Mouse (Mus musculus): ENCODE data around the gene Sult2a8. TPM values are rescaled to one million over a fixed set of nuclear protein-coding genes. Genes with fewer than 3 reads are reported as not detected.
"Not testable (repeated sequence)": the region's sequence is repeated elsewhere in the genome, so short reads cannot be mapped to it uniquely, and the experiment has no call there.

Gene Sult2a8
- polyA plus RNA-seq (2015; fragmentation: Nextera tagmentation; extraction: Ambion mirVana): not detected in 2 replicates

GRCm38 (mm10) chr7:14446534-14446933 is at the start of gene Sult2a8:
TSS of gene Sult2a8 (minus strand) at chr7:14446769.
- WGBS: 54% methylated on average over 3 of the region's 3 CpGs
- H3K4me3 ChIP-seq (ENCODE audit: low read length): no peak within 1 kb of the TSS
- no peaks in the 10 kb centered on the region for H3K4me1 ChIP-seq (replicated peaks; ENCODE audit: control insufficient read depth, insufficient read depth, low read length)
- no peaks in the 10 kb centered on the region for H3K27me3 ChIP-seq (ENCODE audit: control insufficient read depth, insufficient read depth, low read depth, low read length)
- H3K27ac ChIP-seq (ENCODE audit: low read length): no peak within 1 kb of the TSS
- ATAC-seq (ENCODE audit: low read depth): no peak
- no peak within 1 kb of the TSS for H3K4me2 ChIP-seq (ENCODE audit: low read depth, low read length)
- no peaks in the 10 kb centered on the region; the same call in 1 of the 2 replicates for H3K9me3 ChIP-seq (ENCODE audit: control insufficient read depth, low read length)
- H3K9ac ChIP-seq (ENCODE audit: low read length): no peak within 1 kb of the TSS
- H3K36me3 ChIP-seq (ENCODE audit: control insufficient read depth, insufficient read depth, low read length): no peaks in the 10 kb centered on the region

- Histone ChIP-seq H3K36me3 (ENCODE audit: control insufficient read depth, insufficient read depth, low read length) (no peaks in the 10 kb centered on the region), H3K4me3 (ENCODE audit: low read length) (no peak within 1 kb of the TSS), H3K27me3 (ENCODE audit: control insufficient read depth, insufficient read depth, low read depth, low read length) (no peaks in the 10 kb centered on the region), H3K9me3 (ENCODE audit: control insufficient read depth, low read length) (no peaks in the 10 kb centered on the region), H3K4me1 (replicated peaks; ENCODE audit: control insufficient read depth, insufficient read depth, low read length) (no peaks in the 10 kb centered on the region), H3K27ac (ENCODE audit: low read length) (no peak within 1 kb of the TSS), H3K9ac (ENCODE audit: low read length) (no peak within 1 kb of the TSS), H3K4me2 (ENCODE audit: low read depth, low read length) (no peak within 1 kb of the TSS)
- no peak for ATAC-seq (ENCODE audit: low read depth)
- 83% methylated on average over 4 of the region's 4 CpGs for WGBS
These were observed 47.6 kb upstream of the Sult2a8 start, which contains the start of gene Sult2a7 for GRCm38 (mm10) chr7:14494130-14494529. TSS of gene Sult2a7 (minus strand) at chr7:14494230.

DNA sequence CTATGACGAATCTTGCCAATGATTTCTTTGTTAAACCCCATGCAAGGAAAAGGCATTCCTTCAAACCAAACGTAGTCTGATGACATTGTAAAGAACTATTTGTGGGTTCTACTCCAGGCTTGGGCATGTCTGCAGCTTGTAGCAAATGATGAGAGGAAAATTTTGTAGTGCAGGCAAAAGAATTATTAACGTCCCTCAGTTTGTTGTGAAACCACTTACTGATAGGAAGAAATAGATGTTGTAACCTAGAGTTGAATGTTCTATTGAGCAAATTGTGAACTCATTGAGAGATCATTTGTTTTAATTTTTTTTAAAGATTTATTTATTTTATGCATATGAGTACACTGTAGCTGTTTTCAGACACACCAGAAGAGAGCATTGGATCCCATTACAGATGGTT is 46.3 kb upstream of the Sult2a8 start:
- Histone ChIP-seq H3K9me3 (ENCODE audit: control insufficient read depth, low read length) (no peaks in the 10 kb centered on the region), H3K27me3 (ENCODE audit: control insufficient read depth, insufficient read depth, low read depth, low read length) (no peaks in the 10 kb centered on the region), H3K36me3 (ENCODE audit: control insufficient read depth, insufficient read depth, low read length) (no peaks in the 10 kb centered on the region), H3K9ac (ENCODE audit: low read length) (no peak overlapping the region), H3K4me3 (ENCODE audit: low read length) (no peak overlapping the region), H3K4me2 (ENCODE audit: low read depth, low read length) (no peak overlapping the region), H3K4me1 (replicated peaks; ENCODE audit: control insufficient read depth, insufficient read depth, low read length) (no peaks in the 10 kb centered on the region), H3K27ac (ENCODE audit: low read length) (no peak overlapping the region)
- 61% methylated on average over 3 of the region's 3 CpGs for WGBS
- no peak for ATAC-seq (ENCODE audit: low read depth)

- H3K9me3 ChIP-seq (ENCODE audit: control insufficient read depth, low read length): no peaks in the 10 kb centered on the region; the same call in 1 of the 2 replicates
- ATAC-seq (ENCODE audit: low read depth): no peak
- no peaks in the 10 kb centered on the region for H3K36me3 ChIP-seq (ENCODE audit: control insufficient read depth, insufficient read depth, low read length)
- H3K27me3 ChIP-seq (ENCODE audit: control insufficient read depth, insufficient read depth, low read depth, low read length): no peaks in the 10 kb centered on the region
- no peak overlapping the region for H3K9ac ChIP-seq (ENCODE audit: low read length)
- H3K4me3 ChIP-seq (ENCODE audit: low read length): no peak overlapping the region
- H3K4me1 ChIP-seq (replicated peaks; ENCODE audit: control insufficient read depth, insufficient read depth, low read length): no peaks in the 10 kb centered on the region
- H3K4me2 ChIP-seq (ENCODE audit: low read depth, low read length): no peak overlapping the region
- H3K27ac ChIP-seq (ENCODE audit: low read length): no peak overlapping the region
These were observed 7.0 kb downstream of the Sult2a8 start for GRCm38 (mm10) chr7:14439581-14439980.

- no peak for ATAC-seq (ENCODE audit: low read depth)
- H3K36me3 ChIP-seq (ENCODE audit: control insufficient read depth, insufficient read depth, low read length): no peaks in the 10 kb centered on the region
- H3K9ac ChIP-seq (ENCODE audit: low read length): no peak overlapping the region
- H3K27me3 ChIP-seq (ENCODE audit: control insufficient read depth, insufficient read depth, low read depth, low read length): no peaks in the 10 kb centered on the region
- no peaks in the 10 kb centered on the region; the same call in 1 of the 2 replicates for H3K9me3 ChIP-seq (ENCODE audit: control insufficient read depth, low read length)
- H3K4me2 ChIP-seq (ENCODE audit: low read depth, low read length): no peak overlapping the region
- H3K4me1 ChIP-seq (replicated peaks; ENCODE audit: control insufficient read depth, insufficient read depth, low read length): no peaks in the 10 kb centered on the region
- no peak overlapping the region for H3K4me3 ChIP-seq (ENCODE audit: low read length)
- 66% methylated on average over 1 of the region's 1 CpGs for WGBS
- H3K27ac ChIP-seq (ENCODE audit: low read length): no peak overlapping the region
These were observed 8.1 kb downstream of the Sult2a8 start for GRCm38 (mm10) chr7:14438484-14438883.

- no peak overlapping the region for H3K9ac ChIP-seq (ENCODE audit: low read length)
- WGBS: 88% methylated on average over 2 of the region's 2 CpGs
- no peak overlapping the region for H3K4me3 ChIP-seq (ENCODE audit: low read length)
- H3K27me3 ChIP-seq (ENCODE audit: control insufficient read depth, insufficient read depth, low read depth, low read length): no peaks in the 10 kb centered on the region
- ATAC-seq (ENCODE audit: low read depth): no peak
- no peaks in the 10 kb centered on the region; the same call in 1 of the 2 replicates for H3K9me3 ChIP-seq (ENCODE audit: control insufficient read depth, low read length)
- H3K27ac ChIP-seq (ENCODE audit: low read length): no peak overlapping the region
- H3K4me2 ChIP-seq (ENCODE audit: low read depth, low read length): no peak overlapping the region
- H3K36me3 ChIP-seq (ENCODE audit: control insufficient read depth, insufficient read depth, low read length): no peaks in the 10 kb centered on the region
- no peaks in the 10 kb centered on the region for H3K4me1 ChIP-seq (replicated peaks; ENCODE audit: control insufficient read depth, insufficient read depth, low read length)
These were observed 8.5 kb downstream of the Sult2a8 start for GRCm38 (mm10) chr7:14438029-14438428.

DNA sequence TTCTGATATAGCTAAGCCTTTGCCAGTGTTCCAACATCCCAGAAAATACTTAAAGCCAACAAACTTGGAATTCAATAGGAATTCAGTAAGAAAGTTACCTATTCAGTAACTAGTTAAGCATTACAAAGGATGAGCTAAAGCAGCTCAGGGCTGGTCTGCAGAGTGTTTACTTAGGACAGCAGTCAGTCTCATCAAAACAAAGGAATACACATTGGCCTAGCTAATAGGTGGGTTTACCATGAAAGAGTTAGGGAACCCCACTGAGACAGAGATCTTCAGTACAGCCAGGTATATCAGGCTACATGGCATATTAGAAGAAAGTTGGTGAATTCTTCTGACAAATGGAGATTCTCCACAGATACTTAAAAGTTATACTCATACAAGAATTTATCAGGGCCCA is 47.2 kb downstream of the Sult2a8 start:
- not testable (repeated sequence) for H3K9ac ChIP-seq (ENCODE audit: low read length); H3K36me3 ChIP-seq (ENCODE audit: control insufficient read depth, insufficient read depth, low read length); H3K4me1 ChIP-seq (replicated peaks; ENCODE audit: control insufficient read depth, insufficient read depth, low read length); ATAC-seq (ENCODE audit: low read depth); H3K27ac ChIP-seq (ENCODE audit: low read length); H3K27me3 ChIP-seq (ENCODE audit: control insufficient read depth, insufficient read depth, low read depth, low read length); H3K4me3 ChIP-seq (ENCODE audit: low read length); H3K9me3 ChIP-seq (ENCODE audit: control insufficient read depth, low read length); H3K4me2 ChIP-seq (ENCODE audit: low read depth, low read length)

DNA sequence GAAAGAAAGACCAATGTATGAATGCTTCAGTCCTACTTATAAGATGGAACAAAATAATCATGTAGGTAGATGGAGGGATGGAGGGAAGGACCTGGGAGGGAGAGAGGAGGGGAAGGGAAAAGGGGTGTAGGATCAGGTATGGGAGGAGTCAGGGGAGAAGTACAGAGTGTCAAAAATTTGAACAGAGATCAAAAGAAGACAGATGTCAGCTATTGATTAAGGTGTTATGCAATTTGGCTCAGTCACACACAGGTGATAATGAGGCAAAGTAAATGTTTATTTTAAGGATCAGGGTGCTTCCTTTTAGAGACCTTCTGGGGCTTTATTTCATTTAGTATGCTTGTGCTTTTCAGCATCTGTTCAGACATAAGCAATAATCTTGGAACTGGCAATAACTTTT is 50.1 kb downstream of the Sult2a8 start:
- H3K9me3 ChIP-seq (ENCODE audit: control insufficient read depth, low read length): no peaks in the 10 kb centered on the region
- no peak overlapping the region for H3K4me3 ChIP-seq (ENCODE audit: low read length)
- H3K27me3 ChIP-seq (ENCODE audit: control insufficient read depth, insufficient read depth, low read depth, low read length): no peaks in the 10 kb centered on the region
- H3K36me3 ChIP-seq (ENCODE audit: control insufficient read depth, insufficient read depth, low read length): no peaks in the 10 kb centered on the region
- H3K4me2 ChIP-seq (ENCODE audit: low read depth, low read length): no peak overlapping the region
- H3K9ac ChIP-seq (ENCODE audit: low read length): no peak overlapping the region
- H3K27ac ChIP-seq (ENCODE audit: low read length): no peak overlapping the region
- no peaks in the 10 kb centered on the region for H3K4me1 ChIP-seq (replicated peaks; ENCODE audit: control insufficient read depth, insufficient read depth, low read length)
- ATAC-seq (ENCODE audit: low read depth): no peak

All from lung, embryonic 16.5 days (tissue).